In genomic region chrX:13047631-13048345, GRCm38 (mm10) we compare ENCODE assay signal across 8 mouse cellular contexts. TPM values are rescaled to one million over a fixed set of nuclear protein-coding genes. Genes with fewer than 3 reads are reported as not detected.
DNase-seq lines count a peak whose midpoint lies in the region; ATAC-seq and TF ChIP-seq lines count a peak whose summit lies in the region.

No protein-coding gene starts in this region.

- intact Hi-C loops in left cerebral cortex, adult 2 months (cut with DNase I) = no loop called here
- intact Hi-C loops in left cerebral cortex, postnatal 25 days (cut with DNase I) = loop anchor here (10.0 kb wide), 2 partner anchors 113 to 173 kb away; no protein-coding TSS in a partner anchor

- H3K4me2 ChIP-seq in forebrain, embryonic 14.5 days (ENCODE audit: low read length) = peak overlapping the region; percentile 34
- peak overlapping the region; percentile 47 for H3K4me2 ChIP-seq in hindbrain, embryonic 16.5 days (ENCODE audit: low read length)
- H3K4me2 ChIP-seq in midbrain, embryonic 12.5 days (replicated peaks) = peak overlapping the region; percentile 44

- H3K9ac ChIP-seq in forebrain, embryonic 14.5 days (ENCODE audit: low read length) = peak overlapping the region; percentile 49
- H3K9ac ChIP-seq in hindbrain, embryonic 16.5 days (ENCODE audit: low read depth, low read length) = peak overlapping the region; percentile 53
- H3K9ac ChIP-seq in midbrain, embryonic 12.5 days (replicated peaks) = 0 out of 2 replicates have a peak overlapping the region, but pooled peaks have one; percentile 24

- no peaks in the 10 kb centered on the region for H3K4me1 ChIP-seq in forebrain, embryonic 14.5 days (ENCODE audit: control insufficient read depth, insufficient read depth, low read length)
- peaks cover 2% of the 10 kb centered on the region; the same call in 1 of the 2 replicates for H3K4me1 ChIP-seq in hindbrain, embryonic 16.5 days (ENCODE audit: control insufficient read depth, insufficient read depth, low read depth, low read length)
- no peaks in the 10 kb centered on the region for H3K4me1 ChIP-seq in midbrain, embryonic 12.5 days

- H3K36me3 ChIP-seq in forebrain, embryonic 14.5 days (ENCODE audit: control insufficient read depth, insufficient read depth, low read length) = no peaks in the 10 kb centered on the region
- no peaks in the 10 kb centered on the region for H3K36me3 ChIP-seq in hindbrain, embryonic 16.5 days (ENCODE audit: control insufficient read depth, insufficient read depth, low read length)
- no peaks in the 10 kb centered on the region for H3K36me3 ChIP-seq in midbrain, embryonic 12.5 days

- TF ChIP-seq CTCF in left cerebral cortex, adult 2 months (IDR thresholded peaks at IDR 0.05) = no peak

- H3K9me3 ChIP-seq in forebrain, embryonic 14.5 days (replicated peaks; ENCODE audit: control insufficient read depth, low read length) = no peaks in the 10 kb centered on the region
- H3K9me3 ChIP-seq in hindbrain, embryonic 16.5 days (ENCODE audit: control insufficient read depth, low read length) = no peaks in the 10 kb centered on the region
- H3K9me3 ChIP-seq in midbrain, embryonic 12.5 days = no peaks in the 10 kb centered on the region

- H3K27ac ChIP-seq in left cerebral cortex, adult 2 months = peak overlapping the region; percentile 70
- peak overlapping the region; percentile 53; the same call in 1 of the 2 replicates for H3K27ac ChIP-seq in forebrain, embryonic 14.5 days (ENCODE audit: low read depth, low read length)
- H3K27ac ChIP-seq in hindbrain, embryonic 16.5 days (ENCODE audit: low read depth, low read length) = peak overlapping the region; percentile 56; the same call in 1 of the 2 replicates
- H3K27ac ChIP-seq in midbrain, embryonic 12.5 days (replicated peaks) = peak overlapping the region; percentile 54; the same call in 1 of the 2 replicates

- H3K4me3 ChIP-seq in left cerebral cortex, adult 2 months = peak overlapping the region; percentile 25
- H3K4me3 ChIP-seq in forebrain, embryonic 14.5 days (ENCODE audit: low read depth, low read length) = no peak overlapping the region
- no peak overlapping the region for H3K4me3 ChIP-seq in hindbrain, embryonic 16.5 days (ENCODE audit: low read length)
- 0 out of 2 replicates have a peak overlapping the region, but pooled peaks have one; percentile 10 for H3K4me3 ChIP-seq in midbrain, embryonic 12.5 days

- peak; percentile 73 for ATAC-seq in forebrain, embryonic 14.5 days
- peak; percentile 72; the same call in 1 of the 2 replicates for ATAC-seq in hindbrain, embryonic 16.5 days
- peak; percentile 60 for ATAC-seq in midbrain, embryonic 12.5 days (ENCODE audit: low FRiP score, low read depth)

- DNase-seq in left cerebral cortex, adult 2 months (ENCODE audit: extremely low spot score in 1 of 2, low spot score in 2 of 2) = peak; percentile 18 to 23
- DNase-seq in left cerebral cortex, adult 11 months (ENCODE audit: low spot score) = no peak
- DNase-seq in forebrain, embryonic 14.5 days (ENCODE audit: low spot score) = peak; percentile 64
- peak; percentile 42 to 78 for DNase-seq in left cerebral cortex, postnatal 25 days (ENCODE audit: low spot score in 2 of 2)
- peak; percentile 17 for DNase-seq in testis, postnatal 14 days (ENCODE audit: low spot score)
- no peak for DNase-seq in spleen, adult 12 weeks (ENCODE audit: low spot score)

- H3K27me3 ChIP-seq in forebrain, embryonic 14.5 days (replicated peaks; ENCODE audit: control insufficient read depth, insufficient read depth, low read length) = no peaks in the 10 kb centered on the region
- H3K27me3 ChIP-seq in hindbrain, embryonic 16.5 days (replicated peaks; ENCODE audit: control insufficient read depth, insufficient read depth, low read length) = no peaks in the 10 kb centered on the region
- H3K27me3 ChIP-seq in midbrain, embryonic 12.5 days = no peaks in the 10 kb centered on the region

- WGBS in forebrain, embryonic 14.5 days = 29% methylated on average over 14 of the region's 14 CpGs
- 18% methylated on average over 14 of the region's 14 CpGs for WGBS in hindbrain, embryonic 16.5 days
- 22% methylated on average over 14 of the region's 14 CpGs for WGBS in midbrain, embryonic 12.5 days

RNA-seq across cellular contexts. Expression of gene Usp9x, which starts 23.5 kb away (rescaled TPM):
- 100 to 1,000 TPM; 245 to 256 TPM for total RNA-seq in left cerebral cortex, adult 2 months (2021)
- polyA plus RNA-seq in forebrain, embryonic 14.5 days (2014; fragmentation: Nextera tagmentation; extraction: Ambion mirVana) = 61.2 and 88.9 TPM in 2 replicates
- polyA plus RNA-seq in hindbrain, embryonic 16.5 days (2015; fragmentation: Nextera tagmentation; extraction: Ambion mirVana) = 22.9 and 29.8 TPM in 2 replicates
- total RNA-seq in left cerebral cortex, postnatal 25 days (2021) = 100 to 1,000 TPM; 250 to 255 TPM
- polyA plus RNA-seq in midbrain, embryonic 12.5 days (2016; fragmentation: Nextera tagmentation; extraction: Ambion mirVana) = 68.8 and 72.5 TPM in 2 replicates

Comparison
In these comparisons a context has a peak if more than half of its experiments do, and no peak if none do; other contexts are left out.
1. DNase-seq: peak in left cerebral cortex, adult 2 months (2 of 2), forebrain, embryonic 14.5 days (single experiment), left cerebral cortex, postnatal 25 days (2 of 2) and testis, postnatal 14 days (single experiment); none in left cerebral cortex, adult 11 months (single experiment) and spleen, adult 12 weeks (single experiment).
2. H3K4me3 ChIP-seq: peak in left cerebral cortex, adult 2 months (single experiment) and midbrain, embryonic 12.5 days (single experiment); none in forebrain, embryonic 14.5 days (single experiment) and hindbrain, embryonic 16.5 days (single experiment).
3. Peak in every context shown above with its lines, with median percentiles within 50 percentile points of each other: H3K27ac ChIP-seq, ATAC-seq, H3K4me2 ChIP-seq and H3K9ac ChIP-seq.